Mouse (Mus musculus) cortical plate, adult 2 months (tissue): Measurements from ENCODE around the gene Myh7b.

Experiments used
- CTCF ChIP-seq: fragments of 200-500 bp; IDR thresholded peaks from 2 replicates; pipeline ENCODE4 v1.5.1; 2011; ENCODE audit warnings: mild to moderate bottlenecking, control low read depth, low read length; ENCODE audit not compliant: insufficient read depth; ENCODE audit errors: extremely low read depth
- POLR2A ChIP-seq: fragments of 200-500 bp; IDR thresholded peaks from 2 replicates; pipeline ENCODE4 v1.6.1; 2011; ENCODE audit warnings: mild to moderate bottlenecking, low read length, control low read depth; ENCODE audit not compliant: insufficient read depth; ENCODE audit errors: extremely low read depth

DNA sequence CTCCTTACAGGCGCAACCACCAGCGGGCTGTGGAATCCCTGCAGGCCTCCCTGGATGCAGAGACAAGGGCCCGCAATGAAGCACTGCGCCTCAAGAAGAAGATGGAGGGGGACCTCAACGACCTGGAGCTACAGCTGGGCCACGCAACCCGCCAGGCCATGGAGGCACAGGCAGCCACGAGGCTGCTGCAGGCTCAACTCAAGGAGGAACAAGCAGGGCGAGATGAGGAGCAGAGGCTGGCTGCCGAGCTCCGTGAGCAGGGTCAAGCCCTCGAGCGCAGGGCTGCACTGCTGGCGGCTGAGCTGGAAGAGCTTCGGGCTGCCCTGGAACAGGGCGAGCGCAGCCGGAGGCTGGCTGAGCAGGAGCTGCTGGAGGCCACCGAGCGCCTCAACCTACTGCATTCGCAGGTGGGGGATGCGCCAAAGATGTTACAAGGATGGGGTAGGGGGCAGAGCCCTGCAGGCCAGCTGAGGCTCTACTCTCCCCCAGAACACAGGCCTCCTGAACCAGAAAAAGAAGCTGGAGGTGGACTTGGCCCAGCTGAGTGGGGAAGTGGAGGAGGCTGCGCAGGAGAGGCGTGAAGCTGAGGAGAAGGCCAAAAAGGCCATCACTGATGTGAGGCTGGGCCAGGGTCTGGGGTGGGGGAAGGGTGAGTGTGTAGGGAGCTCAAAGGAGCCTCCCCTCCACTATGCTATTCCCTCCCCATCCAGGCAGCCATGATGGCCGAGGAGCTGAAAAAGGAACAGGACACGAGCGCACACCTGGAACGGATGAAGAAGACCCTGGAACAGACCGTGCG is 21.3 kb downstream of the Myh7b start:
- no peak for TF ChIP-seq CTCF
- TF ChIP-seq POLR2A, result no peak
